Mouse (Mus musculus) bone marrow, adult 2 months (tissue): Measurements from ENCODE around the gene Mcts2.

Source experiments
- CTCF ChIP-seq: fragments of 200-500 bp; IDR thresholded peaks from 2 replicates; pipeline ENCODE4 v1.5.1; 2011; ENCODE audit warnings: low read length, control low read depth; ENCODE audit not compliant: control insufficient read depth, insufficient read depth
- POLR2A ChIP-seq: fragments of 200-500 bp; IDR thresholded peaks from 2 replicates; pipeline ENCODE4 v1.6.1; 2011; ENCODE audit warnings: low read depth, mild to moderate bottlenecking, control low read depth, low read length, borderline replicate concordance; ENCODE audit not compliant: control insufficient read depth

DNA sequence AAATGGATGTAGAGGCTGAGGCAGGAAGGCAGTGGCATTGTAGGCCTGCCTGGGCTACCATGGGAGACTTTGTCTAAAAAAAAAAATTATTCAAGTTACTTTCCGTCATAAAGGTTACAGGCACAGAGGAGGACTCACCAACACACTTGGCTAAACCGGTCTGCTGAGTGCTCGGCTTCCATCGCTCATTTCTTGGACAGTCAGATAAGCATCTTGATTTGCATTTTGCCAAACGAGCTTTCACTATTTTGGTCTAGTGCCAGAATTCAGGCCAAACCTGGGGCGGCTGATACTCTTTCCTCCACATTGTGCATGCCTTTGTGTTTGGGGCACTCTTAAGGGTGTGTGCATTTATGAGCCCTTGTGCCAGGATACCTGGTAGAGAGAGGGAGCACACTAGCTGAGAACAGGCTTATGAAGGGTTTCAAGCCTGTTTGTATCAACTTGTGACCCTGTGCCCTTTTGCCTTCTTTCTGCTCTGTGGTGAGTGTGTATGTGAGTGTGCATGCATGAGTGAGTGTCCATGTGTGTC is 29.5 kb downstream of the Mcts2 start:
- TF ChIP-seq CTCF = no peak
- no peak for TF ChIP-seq POLR2A
